Mouse (Mus musculus) left cerebral cortex, adult 2 months (tissue): ENCODE data around the gene Gm8653. TPM values are rescaled to one million over a fixed set of nuclear protein-coding genes. Genes with fewer than 3 reads are reported as not detected.
"Not testable (repeated sequence)": the region's sequence is repeated elsewhere in the genome, so short reads cannot be mapped to it uniquely, and the experiment has no call there.

Experiments used
- DNase-seq, 2 experiments: peaks; one replicate each; pipeline ENCODE4 v3.0.0; 2021 to 2022; ENCODE audit warnings: low spot score in 2 of 2, mixed read lengths in 1 of 2; ENCODE audit errors: extremely low spot score in 1 of 2
- H3K27ac ChIP-seq: fragments of 200-600 bp; 2 replicates; pipeline ENCODE4 v1.8.1; 2022
- H3K4me3 ChIP-seq: fragments of 200-600 bp; 2 replicates; pipeline ENCODE4 v1.8.1; 2022
- intact Hi-C: fragments of 180-260 bp; cut with DNase I; formaldehyde crosslinking; loops from one replicate; pipeline ENCODE4 v1.15.1; 2025
- long read RNA-seq, 2 experiments: library from polyadenylated mRNA; stranded (forward); transcript quantifications; one replicate each; pipeline ENCODE4 v2.0.0; 2021; ENCODE audit warnings: borderline mapping rate in 2 of 2
- total RNA-seq, 2 experiments: library from RNA; stranded (reverse); gene quantifications; 2 replicates each; pipeline ENCODE4 v1.2.3; 2021

The Gm8653 gene
- not detected for total RNA-seq
- long read RNA-seq, experiment 1 = 0 reads
- long read RNA-seq, experiment 2 = 0 reads

DNA sequence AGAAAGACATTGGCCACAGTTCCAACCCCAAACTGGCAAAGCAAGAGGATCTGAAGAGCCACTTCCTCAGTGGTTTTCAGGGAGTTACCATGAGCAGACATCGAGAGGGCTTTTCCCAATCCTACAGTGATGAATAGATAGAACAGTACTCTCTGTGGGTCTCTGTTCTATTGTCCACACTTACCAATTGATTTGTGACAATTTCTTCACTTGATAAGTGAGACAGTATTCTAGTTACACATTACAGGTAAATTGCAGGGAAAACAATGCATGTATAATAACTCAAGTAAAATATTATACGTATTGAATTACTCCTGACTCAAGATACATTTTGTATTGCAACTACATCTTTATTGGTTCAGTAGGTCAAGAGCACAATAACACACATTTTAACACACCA is at the start of gene Gm8653:
TSS of gene Gm8653 (minus strand) at position 101 of the 400 bp plus-strand sequence.
- H3K4me3 ChIP-seq, H3K27ac ChIP-seq, DNase-seq, intact Hi-C loops: not testable (repeated sequence)

DNA sequence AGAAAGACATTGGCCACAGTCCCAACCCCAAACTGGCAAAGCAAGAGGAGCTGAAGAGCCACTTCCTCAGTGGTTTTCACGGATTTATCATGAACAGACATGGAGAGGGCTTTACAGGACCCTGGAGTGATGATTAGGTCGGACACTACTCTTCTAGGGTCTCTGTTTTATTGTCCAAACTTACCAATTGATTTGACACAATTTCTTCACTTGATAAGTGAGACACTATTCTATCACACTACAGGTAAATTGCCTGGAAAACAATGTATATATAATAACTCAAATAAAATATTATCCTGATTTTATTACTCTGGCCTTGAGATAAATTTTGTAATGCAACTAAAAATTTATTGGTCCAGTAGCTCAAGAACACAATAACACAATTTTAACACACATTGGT is 28.3 kb upstream of the Gm8653 start, which contains the start of gene Gm8453:
TSS of gene Gm8453 (minus strand) at position 101 of the 400 bp plus-strand sequence.
- H3K4me3 ChIP-seq, intact Hi-C loops, H3K27ac ChIP-seq, DNase-seq: not testable (repeated sequence)

DNA sequence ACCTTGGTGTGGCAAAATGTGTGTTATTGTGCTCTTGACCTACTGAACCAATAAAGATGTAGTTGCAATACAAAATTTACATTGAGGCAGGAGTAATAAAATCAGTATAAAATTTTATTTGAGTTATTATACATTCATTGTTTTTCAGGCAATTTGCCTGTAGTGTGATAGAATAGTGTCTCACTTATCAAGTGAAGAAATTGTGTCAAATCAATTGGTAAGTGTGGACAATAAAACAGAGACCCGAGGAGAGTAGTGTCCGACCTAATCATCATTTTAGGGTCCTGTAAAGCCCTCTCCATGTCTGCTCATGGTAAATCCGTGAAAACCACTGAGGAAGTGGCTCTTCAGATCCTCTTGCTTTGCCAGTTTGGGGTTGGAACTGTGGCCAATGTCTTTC is 12.0 kb downstream of the Gm8653 start, which contains the start of gene Vmn1r143:
TSS of gene Vmn1r143 (plus strand) at position 301 of the 400 bp plus-strand sequence.
- H3K4me3 ChIP-seq, intact Hi-C loops, DNase-seq, H3K27ac ChIP-seq: not testable (repeated sequence)

DNA sequence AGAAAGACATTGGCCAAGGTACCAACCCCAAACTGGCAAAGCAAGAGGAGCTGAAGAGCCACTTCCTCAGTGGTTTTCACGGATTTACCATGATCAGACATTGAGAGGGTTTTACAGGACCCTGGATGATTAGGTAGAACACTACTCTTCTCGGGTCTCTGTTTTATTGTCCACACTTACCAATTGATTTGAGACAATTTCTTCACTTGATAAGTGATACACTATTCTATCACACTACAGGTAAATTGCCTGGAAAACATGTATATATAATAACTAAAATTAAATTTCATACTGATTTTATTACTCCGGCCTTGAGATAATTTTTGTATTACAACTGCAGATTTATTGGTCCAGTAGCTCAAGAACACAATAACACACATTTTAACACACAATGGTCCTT is 37.1 kb downstream of the Gm8653 start, which contains the start of gene Vmn1r142:
TSS of gene Vmn1r142 (minus strand) at position 101 of the 400 bp plus-strand sequence.
- H3K27ac ChIP-seq, DNase-seq, intact Hi-C loops, H3K4me3 ChIP-seq: not testable (repeated sequence)

Other genes starting within 250 kb of the Gm8653 start
- not detected for gene Vmn1r137, start 206.7 kb downstream of the Gm8653 start, total RNA-seq
- gene Vmn1r138, start 172.4 kb downstream of the Gm8653 start, total RNA-seq = not detected
- not detected for gene Gm6176, start 145.0 kb downstream of the Gm8653 start, total RNA-seq
- not detected for gene Vmn1r139, start 132.2 kb downstream of the Gm8653 start, total RNA-seq
- gene Gm16451, start 83.0 kb downstream of the Gm8653 start, total RNA-seq = not detected
- not detected for gene Gm10666, start 66.5 kb downstream of the Gm8653 start, total RNA-seq
- not detected for gene Vmn1r142, start 37.2 kb downstream of the Gm8653 start, total RNA-seq
- gene Vmn1r143, start 11.9 kb downstream of the Gm8653 start, total RNA-seq = not detected
- not detected for gene Gm8453, start 28.2 kb upstream of the Gm8653 start, total RNA-seq
- gene Gm4187, start 128.5 kb upstream of the Gm8653 start, total RNA-seq = not detected
- not detected for gene Gm8660, start 169.8 kb upstream of the Gm8653 start, total RNA-seq
- gene Vmn1r148, start 212.3 kb upstream of the Gm8653 start, total RNA-seq = not detected
- not detected for gene Vmn1r149, start 237.0 kb upstream of the Gm8653 start, total RNA-seq